Mouse (Mus musculus) ES-E14 (cell line): ENCODE data around the gene Rab5c.

Experiments used
- HCFC1 ChIP-seq: IDR thresholded peaks from 2 replicates; pipeline ENCODE4 v1.6.1; 2012; ENCODE audit warnings: low read length, inconsistent platforms, borderline replicate concordance; ENCODE audit not compliant: insufficient read depth
- ZC3H11A ChIP-seq: IDR thresholded peaks from 2 replicates; pipeline ENCODE4 v1.6.1; 2012; ENCODE audit warnings: low read depth, mild to moderate bottlenecking, inconsistent platforms, low read length, borderline replicate concordance

DNA sequence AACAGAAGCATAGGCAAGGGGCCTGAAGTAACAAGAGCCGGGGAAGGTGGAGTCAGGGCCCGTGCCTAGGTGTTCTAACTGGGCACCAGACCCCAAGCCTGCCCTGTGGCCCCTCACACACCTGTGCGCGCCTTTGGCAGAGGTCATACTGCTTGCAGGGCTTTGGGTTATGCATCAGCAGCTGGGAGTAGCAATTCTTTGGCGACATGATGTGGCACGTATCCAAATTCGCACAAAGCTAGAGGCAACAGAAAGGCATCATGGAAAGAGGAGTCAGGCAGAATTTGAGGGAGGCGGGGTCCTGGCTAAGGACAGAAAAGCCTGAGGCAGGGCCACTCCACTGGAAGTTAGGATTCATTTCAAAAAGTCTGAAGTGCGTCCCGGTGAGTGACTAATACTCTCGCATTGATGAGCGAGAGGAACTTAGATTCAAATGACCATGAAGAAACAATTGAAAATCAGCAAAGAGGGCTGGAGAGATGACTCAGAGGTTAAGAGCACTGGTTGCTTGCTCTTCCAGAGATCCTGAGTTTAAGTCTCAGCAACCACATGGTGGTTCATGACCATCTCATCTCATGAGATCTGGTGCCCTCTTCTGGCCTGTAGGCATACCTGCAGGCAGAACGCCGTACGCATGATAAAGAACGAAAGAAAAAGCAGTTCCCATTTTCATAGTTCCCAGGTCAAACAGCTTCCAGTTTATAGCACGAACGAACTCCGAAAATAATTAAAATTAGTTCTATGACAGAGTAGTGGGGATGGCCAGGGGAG lies 35.7 kb downstream of the Rab5c start:
- no peak for TF ChIP-seq HCFC1
- peak; percentile 72 for TF ChIP-seq ZC3H11A
